Mouse (Mus musculus): ENCODE measurements around the gene Prcp. TPM values are rescaled to one million over a fixed set of nuclear protein-coding genes. Genes with fewer than 3 reads are reported as not detected.
"Not testable (repeated sequence)": the region's sequence is repeated elsewhere in the genome, so short reads cannot be mapped to it uniquely, and the experiment has no call there.

The Prcp gene
- polyA plus RNA-seq, 1 experiment from 2014 or later = 20.4 TPM

DNA sequence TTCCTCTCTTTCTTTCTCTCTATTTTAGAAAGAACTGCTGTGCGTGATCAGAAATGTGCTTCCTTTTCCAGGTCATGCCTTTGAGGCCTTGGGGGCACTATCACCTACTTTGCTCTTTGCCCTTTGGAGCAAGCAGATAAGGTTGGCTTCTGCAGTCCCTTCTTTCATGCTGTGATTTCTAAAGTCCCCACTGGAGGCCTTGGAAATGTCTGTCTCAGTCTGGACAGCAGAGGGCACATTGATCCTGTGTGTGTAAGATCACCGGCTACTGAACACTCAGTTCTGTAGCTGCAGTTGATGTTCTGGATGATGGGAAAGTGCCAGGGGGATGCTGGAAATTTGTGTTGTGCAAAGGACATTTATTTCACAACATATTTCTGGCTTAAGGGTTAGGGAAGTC, 22.8 kb downstream of the Prcp start:
- H3K4me1 ChIP-seq = no peaks in the 10 kb centered on the region
- no peaks in the 10 kb centered on the region for H3K27me3 ChIP-seq (ENCODE audit: low read depth, poor library complexity, severe bottlenecking)
- peaks cover 4% of the 10 kb centered on the region; the same call in 1 of the 2 replicates for H3K36me3 ChIP-seq
- H3K4me3 ChIP-seq = no peak overlapping the region
- H3K27ac ChIP-seq = no peak overlapping the region
- no peak for DNase-seq (ENCODE audit: low spot score)
- H3K9me3 ChIP-seq (replicated peaks) = no peaks in the 10 kb centered on the region
- whole genome bisulfite sequencing = 67% methylated on average over 2 of the region's 2 CpGs

DNA sequence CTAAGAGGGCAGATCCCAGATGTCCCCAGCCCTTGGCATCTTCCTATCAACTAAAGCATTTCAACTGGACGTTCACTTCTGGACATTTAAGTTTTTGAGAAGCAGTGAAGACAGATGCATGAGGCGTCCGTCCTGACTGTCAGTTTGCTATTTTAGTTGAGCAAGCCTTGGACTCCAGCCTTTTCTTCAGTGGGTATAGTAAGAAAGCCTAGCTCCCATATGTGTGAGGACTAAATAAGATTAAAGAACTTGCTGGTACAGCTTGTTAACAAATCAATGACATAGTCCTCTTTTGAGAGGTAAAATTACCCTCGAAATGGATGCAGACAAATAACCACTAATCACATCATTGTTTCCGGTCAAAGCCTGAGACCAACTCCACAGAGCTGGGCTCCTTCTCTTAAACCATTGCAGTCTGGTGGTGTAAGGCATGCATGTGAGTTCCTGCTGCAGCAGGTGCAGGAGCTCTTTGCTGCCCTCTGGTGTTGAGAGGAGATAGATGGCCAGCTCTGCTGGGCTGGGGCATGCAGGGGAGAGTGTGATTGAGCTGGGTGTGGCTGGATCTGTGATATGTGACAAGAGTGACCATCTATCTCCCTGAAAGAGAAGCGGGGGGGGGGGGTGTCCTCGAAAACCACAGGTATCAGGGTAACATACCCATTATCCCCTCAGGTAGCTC, 29.2 kb downstream of the Prcp start:
- DNase-seq (ENCODE audit: low spot score) = peak; percentile 76
- 57% methylated on average over 7 of the region's 7 CpGs for WGBS
- Histone ChIP-seq H3K9me3 (replicated peaks) (no peaks in the 10 kb centered on the region), H3K27ac (no peak overlapping the region), H3K4me1 (peaks cover 21% of the 10 kb centered on the region), H3K27me3 (ENCODE audit: low read depth, poor library complexity, severe bottlenecking) (no peaks in the 10 kb centered on the region), H3K36me3 (no peaks in the 10 kb centered on the region), H3K4me3 (no peak overlapping the region)

GRCm38 (mm10) chr7:92904285-92904684, 30.0 kb downstream of the Prcp start:
- H3K9me3 ChIP-seq (replicated peaks); H3K4me3 ChIP-seq; H3K27ac ChIP-seq; H3K27me3 ChIP-seq (ENCODE audit: low read depth, poor library complexity, severe bottlenecking); DNase-seq (ENCODE audit: low spot score); H3K36me3 ChIP-seq: not testable (repeated sequence)
- 15% methylated on average over 7 of the region's 7 CpGs for WGBS
- H3K4me1 ChIP-seq = peaks cover 21% of the 10 kb centered on the region

- H3K9me3 ChIP-seq (replicated peaks) = no peaks in the 10 kb centered on the region
- H3K27me3 ChIP-seq (ENCODE audit: low read depth, poor library complexity, severe bottlenecking) = no peaks in the 10 kb centered on the region
- H3K4me1 ChIP-seq = no peaks in the 10 kb centered on the region; the same call in 1 of the 2 replicates
- no peak overlapping the region for H3K27ac ChIP-seq
- 0 out of 2 replicates have a peak, but pooled peaks cover 3% of the 10 kb centered on the region for H3K36me3 ChIP-seq
- no peak overlapping the region for H3K4me3 ChIP-seq
- 84% methylated on average over 6 of the region's 6 CpGs for WGBS
- DNase-seq (ENCODE audit: low spot score) = no peak
Measured at GRCm38 (mm10) chr7:92920172-92920856, 46.0 kb downstream of the Prcp start.

DNA sequence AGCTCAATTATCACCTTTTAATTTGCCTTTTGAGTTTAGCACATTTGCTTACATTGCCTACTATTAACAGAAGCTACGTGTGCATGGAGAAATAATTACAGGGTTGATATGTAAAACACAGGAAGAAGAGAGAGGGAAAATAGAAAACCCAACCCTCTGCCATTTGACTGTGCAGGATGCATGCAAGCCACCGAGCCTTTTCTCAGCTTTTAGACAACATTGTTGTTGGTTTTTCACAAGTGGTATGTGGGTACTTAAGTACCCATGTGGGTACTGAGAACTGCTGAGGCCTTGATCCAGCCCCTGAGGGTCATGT, 46.5 kb downstream of the Prcp start:
- DNase-seq (ENCODE audit: low spot score) = no peak
- Histone ChIP-seq H3K27me3 (ENCODE audit: low read depth, poor library complexity, severe bottlenecking) (no peaks in the 10 kb centered on the region), H3K27ac (no peak overlapping the region), H3K4me1 (no peaks in the 10 kb centered on the region; the same call in 1 of the 2 replicates), H3K9me3 (replicated peaks) (no peaks in the 10 kb centered on the region), H3K36me3 (0 out of 2 replicates have a peak, but pooled peaks cover 3% of the 10 kb centered on the region), H3K4me3 (no peak overlapping the region)
- 81% methylated on average over 2 of the region's 2 CpGs for WGBS

GRCm38 (mm10) chr7:92932792-92933191, 58.5 kb downstream of the Prcp start:
- H3K9me3 ChIP-seq (replicated peaks) = no peaks in the 10 kb centered on the region
- no peaks in the 10 kb centered on the region; the same call in 1 of the 2 replicates for H3K4me1 ChIP-seq
- H3K4me3 ChIP-seq = no peak overlapping the region
- H3K36me3 ChIP-seq = peaks cover 2% of the 10 kb centered on the region; the same call in 1 of the 2 replicates
- no peak overlapping the region for H3K27ac ChIP-seq
- 89% methylated on average over 8 of the region's 8 CpGs for WGBS
- no peak for DNase-seq (ENCODE audit: low spot score)
- H3K27me3 ChIP-seq (ENCODE audit: low read depth, poor library complexity, severe bottlenecking) = no peaks in the 10 kb centered on the region

DNA sequence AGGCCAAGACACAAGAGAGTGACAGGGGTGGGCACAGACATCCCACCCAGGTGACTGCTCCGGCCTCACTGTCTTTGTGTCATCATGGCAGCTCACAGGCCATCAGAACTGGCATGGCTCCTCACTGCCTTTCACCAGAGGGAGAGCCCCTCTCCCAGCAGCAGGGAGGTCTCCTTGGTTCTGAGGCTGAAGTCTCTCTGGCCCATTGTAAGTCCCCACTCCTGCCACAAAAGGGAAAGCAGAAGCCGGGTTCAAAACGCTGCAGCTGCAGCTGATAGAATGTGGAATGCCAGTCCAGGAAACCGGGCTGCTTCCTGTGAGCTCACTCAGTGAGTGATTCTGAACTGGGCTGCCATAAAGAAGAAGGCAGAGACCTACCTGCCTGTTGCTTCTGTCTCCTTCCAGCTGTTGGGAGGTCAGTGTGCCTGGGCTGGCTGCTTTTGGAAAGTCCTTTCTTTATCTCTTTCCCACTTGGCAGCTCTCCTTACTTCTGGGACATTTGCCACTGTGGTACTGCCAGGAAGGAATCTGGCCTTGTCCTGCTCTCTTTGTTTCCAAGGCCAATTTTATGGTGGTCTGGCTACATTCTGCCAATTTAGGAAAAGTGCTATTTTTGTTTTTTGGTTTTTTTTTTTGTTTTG, 59.2 kb downstream of the Prcp start:
- H3K27me3 ChIP-seq (ENCODE audit: low read depth, poor library complexity, severe bottlenecking); DNase-seq (ENCODE audit: low spot score); H3K27ac ChIP-seq; H3K4me3 ChIP-seq; H3K9me3 ChIP-seq (replicated peaks); H3K4me1 ChIP-seq; H3K36me3 ChIP-seq: not testable (repeated sequence)
- WGBS = 74% methylated on average over 4 of the region's 4 CpGs

- 74% methylated on average over 5 of the region's 5 CpGs for WGBS
- no peak for DNase-seq (ENCODE audit: low spot score)
Measured at GRCm38 (mm10) chr7:92936747-92937146, 62.5 kb downstream of the Prcp start.

DNA sequence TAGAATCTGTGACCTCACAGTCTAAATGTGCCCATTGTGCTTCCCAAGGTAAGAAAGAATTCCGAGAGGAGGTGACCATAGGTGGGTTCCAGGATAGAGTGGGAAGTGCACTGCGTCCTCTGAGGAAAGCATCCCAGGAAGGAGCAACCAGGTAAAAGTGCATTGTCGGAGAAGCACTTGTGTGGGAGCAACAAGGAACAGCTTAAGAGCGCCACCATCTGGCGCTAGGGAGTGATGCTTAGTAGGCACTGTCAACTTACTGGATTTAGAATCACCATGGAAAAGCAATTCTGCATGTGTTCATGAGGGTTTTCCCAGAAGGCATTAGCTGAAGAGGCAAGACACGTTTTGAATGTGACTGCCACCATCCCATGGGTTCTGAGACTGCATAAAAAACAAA, 63.7 kb downstream of the Prcp start:
- Histone ChIP-seq H3K27ac (no peak overlapping the region), H3K4me3 (no peak overlapping the region), H3K36me3 (no peaks in the 10 kb centered on the region), H3K4me1 (peaks cover 18% of the 10 kb centered on the region), H3K9me3 (replicated peaks) (no peaks in the 10 kb centered on the region), H3K27me3 (ENCODE audit: low read depth, poor library complexity, severe bottlenecking) (no peaks in the 10 kb centered on the region)
- 23% methylated on average over 6 of the region's 6 CpGs for WGBS
- no peak for DNase-seq (ENCODE audit: low spot score)

More at GRCm38 (mm10) chr7:92936747-92937146, 62.5 kb downstream of the Prcp start:
- H3K4me3 ChIP-seq = no peak overlapping the region
- H3K36me3 ChIP-seq = no peaks in the 10 kb centered on the region
- no peaks in the 10 kb centered on the region for H3K27me3 ChIP-seq (ENCODE audit: low read depth, poor library complexity, severe bottlenecking)
- H3K27ac ChIP-seq = no peak overlapping the region
- peaks cover 18% of the 10 kb centered on the region for H3K4me1 ChIP-seq
- H3K9me3 ChIP-seq (replicated peaks) = no peaks in the 10 kb centered on the region

GRCm38 (mm10) chr7:92939776-92940175, 65.5 kb downstream of the Prcp start:
- H3K27me3 ChIP-seq (ENCODE audit: low read depth, poor library complexity, severe bottlenecking) = no peaks in the 10 kb centered on the region
- 35% methylated on average over 5 of the region's 5 CpGs for WGBS
- H3K36me3 ChIP-seq = no peaks in the 10 kb centered on the region
- peaks cover 18% of the 10 kb centered on the region for H3K4me1 ChIP-seq
- no peak overlapping the region for H3K27ac ChIP-seq
- H3K9me3 ChIP-seq (replicated peaks) = no peaks in the 10 kb centered on the region
- DNase-seq (ENCODE audit: low spot score) = peak; percentile 41
- 0 out of 2 replicates have a peak overlapping the region, but pooled peaks have one; percentile 3 for H3K4me3 ChIP-seq

DNA sequence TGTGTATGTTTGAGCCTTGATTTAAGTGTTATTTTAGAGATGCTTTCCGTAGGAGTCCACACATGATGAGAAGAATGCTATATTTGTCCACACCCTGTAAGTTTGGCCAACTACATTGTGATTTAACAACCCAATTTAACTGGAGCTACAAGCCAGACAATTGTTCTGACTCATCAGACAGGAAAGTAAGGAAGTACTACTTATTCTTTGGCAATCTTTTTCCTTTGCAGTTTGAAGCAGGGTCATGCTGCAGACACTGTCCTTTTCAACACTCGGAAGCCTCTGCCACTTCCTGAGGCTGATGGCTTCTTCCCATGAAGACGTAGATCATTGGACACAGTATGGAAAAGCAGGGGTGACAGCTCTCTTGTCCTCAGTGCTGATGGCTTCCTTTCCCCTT, 76.5 kb downstream of the Prcp start:
- no peak overlapping the region for H3K27ac ChIP-seq
- DNase-seq (ENCODE audit: low spot score) = no peak
- no peaks in the 10 kb centered on the region for H3K27me3 ChIP-seq (ENCODE audit: low read depth, poor library complexity, severe bottlenecking)
- no peaks in the 10 kb centered on the region for H3K36me3 ChIP-seq
- 81% methylated on average over 3 of the region's 3 CpGs for WGBS
- no peak overlapping the region for H3K4me3 ChIP-seq
- peaks cover 18% of the 10 kb centered on the region for H3K4me1 ChIP-seq
- no peaks in the 10 kb centered on the region for H3K9me3 ChIP-seq (replicated peaks)

GRCm38 (mm10) chr7:92952210-92952609, 77.9 kb downstream of the Prcp start:
- H3K36me3 ChIP-seq = no peaks in the 10 kb centered on the region
- no peaks in the 10 kb centered on the region for H3K9me3 ChIP-seq (replicated peaks)
- peaks cover 18% of the 10 kb centered on the region for H3K4me1 ChIP-seq
- WGBS = 66% methylated on average over 2 of the region's 2 CpGs
- H3K4me3 ChIP-seq = no peak overlapping the region
- DNase-seq (ENCODE audit: low spot score) = no peak
- no peak overlapping the region for H3K27ac ChIP-seq
- no peaks in the 10 kb centered on the region for H3K27me3 ChIP-seq (ENCODE audit: low read depth, poor library complexity, severe bottlenecking)

- WGBS = 76% methylated on average over 3 of the region's 3 CpGs
Measured at GRCm38 (mm10) chr7:92959758-92960157, 85.5 kb downstream of the Prcp start.

More at GRCm38 (mm10) chr7:92959758-92960157, 85.5 kb downstream of the Prcp start:
- no peak for DNase-seq (ENCODE audit: low spot score)
- H3K4me3 ChIP-seq = no peak overlapping the region
- H3K4me1 ChIP-seq = no peaks in the 10 kb centered on the region
- H3K27ac ChIP-seq = no peak overlapping the region
- no peaks in the 10 kb centered on the region for H3K9me3 ChIP-seq (replicated peaks)
- H3K36me3 ChIP-seq = no peaks in the 10 kb centered on the region
- H3K27me3 ChIP-seq (ENCODE audit: low read depth, poor library complexity, severe bottlenecking) = no peaks in the 10 kb centered on the region
